Comparison of ENCODE assay signal across 14 mouse cellular contexts in the genomic region with DNA sequence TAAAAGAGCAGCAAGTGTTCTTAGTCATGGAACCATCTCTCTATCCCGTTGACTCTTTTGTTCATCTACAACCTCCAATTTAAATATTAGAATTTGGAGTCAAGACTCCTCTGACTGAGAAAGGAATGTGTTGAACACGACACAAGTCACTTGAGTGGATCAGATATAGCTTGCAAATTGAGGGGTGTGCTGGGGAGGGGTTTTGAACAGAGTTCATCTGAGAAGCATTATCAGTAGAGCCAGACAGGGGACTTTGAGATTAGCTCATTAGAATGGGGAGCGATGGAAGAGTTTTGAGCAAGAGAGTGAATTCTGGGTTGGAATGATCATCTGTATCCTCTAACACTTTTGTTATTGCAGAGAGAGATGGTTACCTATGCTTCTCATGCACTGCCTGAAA. TPM values are rescaled to one million over a fixed set of nuclear protein-coding genes. Genes with fewer than 3 reads are reported as not detected.
"Had no signal": no experiment of that assay in that cellular context is flagged by ENCODE, and none has a peak within 500 bp of the region (broad histone marks: within the 10 kb centered on the region; RNA-seq: fewer than 3 reads in every experiment).

No protein-coding gene starts in this region.

- H3K4me1 ChIP-seq: midbrain, embryonic 10.5 days; neural tube, embryonic 12.5 days had no signal

- H3K9me3 ChIP-seq: limb, embryonic 12.5 days; lung, embryonic 15.5 days; midbrain, embryonic 10.5 days; neural tube, embryonic 12.5 days had no signal

- H3K4me3 ChIP-seq: limb, embryonic 12.5 days; lung, embryonic 15.5 days; midbrain, embryonic 10.5 days; neural tube, embryonic 12.5 days had no signal

- ATAC-seq: intestine, postnatal 0 days had no signal

- H3K36me3 ChIP-seq: limb, embryonic 12.5 days; lung, embryonic 15.5 days; midbrain, embryonic 10.5 days; neural tube, embryonic 12.5 days had no signal

- H3K4me2 ChIP-seq: limb, embryonic 12.5 days; lung, embryonic 15.5 days; neural tube, embryonic 12.5 days had no signal

- H3K27me3 ChIP-seq: limb, embryonic 12.5 days; lung, embryonic 15.5 days; neural tube, embryonic 12.5 days had no signal

- H3K9ac ChIP-seq: limb, embryonic 12.5 days; lung, embryonic 15.5 days; neural tube, embryonic 12.5 days had no signal

- H3K27ac ChIP-seq: kidney, postnatal 0 days; limb, embryonic 12.5 days; lung, embryonic 15.5 days; midbrain, embryonic 10.5 days; neural tube, embryonic 12.5 days had no signal

- DNase-seq: kidney, adult 9 months; kidney, postnatal 36 days; layer of hippocampus, adult 9-11 months; layer of hippocampus, postnatal 36 days; lung, postnatal 14 days; midbrain, embryonic 14.5 days; thymus, postnatal 36 days had no signal

RNA-seq across cellular contexts. Expression of a gene that starts 46.5 kb away (rescaled TPM):
- total RNA-seq: neutrophil, adult 5-6 weeks had no signal
